Mouse (Mus musculus) thymus, adult 2 months (tissue): ENCODE results near the gene Cisd1.

ENCODE experiments used
- CTCF ChIP-seq: fragments of 200-500 bp; IDR thresholded peaks from 2 replicates; pipeline ENCODE4 v1.5.1; 2012; ENCODE audit warnings: mild to moderate bottlenecking, control low read depth, low read length, moderate library complexity, borderline replicate concordance; ENCODE audit not compliant: control insufficient read depth, poor library complexity, insufficient read depth; ENCODE audit errors: extremely low read depth
- POLR2A ChIP-seq: fragments of 200-500 bp; IDR thresholded peaks from 2 replicates; pipeline ENCODE4 v1.6.1; 2012; ENCODE audit warnings: mild to moderate bottlenecking, low read length, control low read depth, moderate library complexity; ENCODE audit not compliant: control insufficient read depth, poor library complexity, insufficient read depth; ENCODE audit errors: extremely low read depth

GRCm38 (mm10) chr10:71328870-71329269 is 15.9 kb downstream of the Cisd1 start:
- TF ChIP-seq CTCF (no peak), POLR2A (no peak)
